Mouse (Mus musculus) lung, embryonic 16.5 days (tissue): Measurements from ENCODE around the gene Pard6b. TPM values are rescaled to one million over a fixed set of nuclear protein-coding genes. Genes with fewer than 3 reads are reported as not detected.

Source experiments
- ATAC-seq: fragments of 200-750 bp; cut with Nextera tagmentation; 2 replicates; pipeline ENCODE4 v1.8.0; 2017; ENCODE audit warnings: low read depth, mild to moderate bottlenecking, moderate library complexity
- H3K27ac ChIP-seq: fragments of 300-500 bp; sonication (generic); 2 replicates; pipeline ENCODE4 v1.5.1; 2014; ENCODE audit warnings: mild to moderate bottlenecking, control low read depth, low read length
- H3K27me3 ChIP-seq: fragments of 300-500 bp; sonication (generic); 2 replicates; pipeline ENCODE4 v1.6.1; 2014; ENCODE audit warnings: low read depth, low read length, mixed read lengths; ENCODE audit not compliant: control insufficient read depth, insufficient read depth
- H3K36me3 ChIP-seq: fragments of 300-500 bp; sonication (generic); 2 replicates; pipeline ENCODE4 v1.6.1; 2014; ENCODE audit warnings: low read length; ENCODE audit not compliant: control insufficient read depth, insufficient read depth
- H3K4me1 ChIP-seq: fragments of 300-500 bp; sonication (generic); replicated peaks from 2 replicates; pipeline ENCODE4 v1.6.1; 2014; ENCODE audit warnings: low read length, mixed read lengths; ENCODE audit not compliant: control insufficient read depth, insufficient read depth
- H3K4me2 ChIP-seq: fragments of 300-500 bp; sonication (generic); 2 replicates; pipeline ENCODE4 v1.6.1; 2014; ENCODE audit warnings: low read depth, low read length, control low read depth
- H3K4me3 ChIP-seq: fragments of 300-500 bp; sonication (generic); 2 replicates; pipeline ENCODE4 v1.5.1; 2014; ENCODE audit warnings: mild to moderate bottlenecking, low read length, control low read depth
- H3K9ac ChIP-seq: fragments of 300-500 bp; sonication (generic); 2 replicates; pipeline ENCODE4 v1.6.1; 2014; ENCODE audit warnings: low read length, control low read depth
- H3K9me3 ChIP-seq: fragments of 300-500 bp; sonication (generic); 2 replicates; pipeline ENCODE4 v1.6.1; 2016; ENCODE audit warnings: low read length; ENCODE audit not compliant: control insufficient read depth
- WGBS: fragments of 180-500 bp; shearing (Covaris S2); extraction: QIAGEN DNeasy Blood & Tissue Kit; methylation state at CpG from one replicate; pipeline ENCODE4 v1.1.7; 2014; 5-methylcytosine and 5-hydroxymethylcytosine counted together
- polyA plus RNA-seq: library from polyadenylated mRNA; unstranded; fragments of >200 nt; fragmentation: Nextera tagmentation; extraction: Ambion mirVana; gene quantifications from 2 replicates; pipeline ENCODE4 v1.2.1, GENCODE M21; 2015

The Pard6b gene
- polyA plus RNA-seq, 1 experiment from 2014 or later = 11.4 TPM

DNA sequence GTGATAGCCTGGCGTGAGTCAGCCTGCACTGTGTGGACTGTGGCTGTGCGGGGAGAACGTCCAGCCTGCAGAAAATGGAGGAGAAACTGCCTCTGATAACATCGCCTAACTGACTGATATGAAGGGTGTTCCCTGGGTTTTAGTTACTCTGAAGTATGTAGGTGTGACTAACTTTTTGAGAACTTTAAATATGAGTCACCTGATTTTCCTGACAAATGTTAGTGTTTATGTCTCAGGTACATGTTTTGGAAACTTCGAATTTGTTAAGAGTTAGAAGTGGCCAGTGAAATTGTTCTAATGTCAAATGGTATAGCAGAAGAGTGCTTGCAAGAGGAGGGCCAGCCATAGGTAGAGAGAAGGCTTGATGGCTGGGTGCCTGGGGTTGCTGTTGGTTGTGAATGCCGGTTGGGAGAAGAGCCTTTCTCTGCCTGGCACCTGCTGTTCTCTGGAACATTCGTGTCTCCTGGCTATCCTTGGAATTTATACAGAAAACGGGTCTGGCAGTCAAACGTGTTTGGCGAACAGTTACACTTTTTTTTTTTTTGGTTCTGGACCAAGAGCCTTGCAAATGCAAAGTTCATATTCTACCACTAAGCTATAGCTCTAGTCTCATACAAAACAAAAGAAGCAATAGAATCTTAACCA lies 4.9 kb downstream of the Pard6b start:
- Histone ChIP-seq H3K27me3 (peaks cover 19% of the 10 kb centered on the region), H3K9ac (no peak overlapping the region), H3K27ac (no peak overlapping the region), H3K36me3 (no peaks in the 10 kb centered on the region), H3K4me2 (no peak overlapping the region), H3K4me3 (no peak overlapping the region), H3K9me3 (no peaks in the 10 kb centered on the region), H3K4me1 (peaks cover 8% of the 10 kb centered on the region; the same call in 1 of the 2 replicates)
- 39% methylated on average over 10 of the region's 10 CpGs for WGBS
- no peak for ATAC-seq

DNA sequence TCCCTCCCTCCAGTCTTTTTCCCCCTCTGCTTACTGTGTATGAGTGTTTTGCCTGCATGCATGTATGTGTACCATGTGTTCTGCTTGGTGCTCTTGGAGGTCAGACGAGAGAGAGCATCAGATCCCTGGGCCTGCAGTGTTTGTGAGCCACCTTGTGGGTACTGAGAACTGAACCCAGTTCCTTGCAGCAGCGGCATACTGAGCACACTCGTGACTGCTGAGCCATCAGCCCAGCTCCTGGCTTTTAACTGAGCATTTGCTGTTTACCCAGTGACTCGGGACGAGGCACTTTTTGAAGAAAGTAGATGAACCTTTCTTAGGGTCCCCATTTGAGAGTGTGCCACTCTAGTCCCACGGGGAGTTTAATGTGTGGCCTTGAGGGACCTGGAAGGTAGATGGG lies 5.5 kb downstream of the Pard6b start:
- no peak overlapping the region for H3K4me2 ChIP-seq
- no peaks in the 10 kb centered on the region for H3K9me3 ChIP-seq
- H3K36me3 ChIP-seq = no peaks in the 10 kb centered on the region
- no peak overlapping the region for H3K4me3 ChIP-seq
- no peak overlapping the region for H3K27ac ChIP-seq
- no peak overlapping the region for H3K9ac ChIP-seq
- peaks cover 14% of the 10 kb centered on the region for H3K27me3 ChIP-seq
- WGBS = 47% methylated on average over 6 of the region's 6 CpGs
- peaks cover 5% of the 10 kb centered on the region; the same call in 1 of the 2 replicates for H3K4me1 ChIP-seq
- ATAC-seq = no peak

DNA sequence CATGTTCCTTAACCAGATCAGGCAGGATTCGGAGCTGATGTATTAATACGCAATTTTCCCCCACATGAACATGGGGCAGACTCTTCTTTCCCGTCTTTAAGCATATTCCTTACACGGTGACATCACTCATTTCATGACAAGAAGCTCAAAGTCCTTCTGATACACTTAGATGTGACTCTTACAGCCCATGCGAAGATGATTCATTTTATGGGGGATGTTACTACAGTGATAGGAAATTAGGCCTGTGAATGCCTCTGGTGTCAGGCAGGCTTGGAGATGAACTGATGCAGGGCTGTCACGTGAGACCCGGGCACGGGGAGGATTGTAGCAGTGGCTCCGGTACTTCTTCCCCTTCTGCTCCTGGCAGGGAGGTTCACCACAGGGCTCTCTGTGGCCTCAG lies 6.0 kb downstream of the Pard6b start:
- Histone ChIP-seq H3K36me3 (no peaks in the 10 kb centered on the region), H3K27ac (no peak overlapping the region), H3K9ac (no peak overlapping the region), H3K4me3 (no peak overlapping the region), H3K27me3 (peaks cover 11% of the 10 kb centered on the region), H3K4me1 (0 out of 2 replicates have a peak, but pooled peaks cover 9% of the 10 kb centered on the region), H3K4me2 (no peak overlapping the region), H3K9me3 (no peaks in the 10 kb centered on the region)
- 76% methylated on average over 9 of the region's 9 CpGs for WGBS
- no peak for ATAC-seq

DNA sequence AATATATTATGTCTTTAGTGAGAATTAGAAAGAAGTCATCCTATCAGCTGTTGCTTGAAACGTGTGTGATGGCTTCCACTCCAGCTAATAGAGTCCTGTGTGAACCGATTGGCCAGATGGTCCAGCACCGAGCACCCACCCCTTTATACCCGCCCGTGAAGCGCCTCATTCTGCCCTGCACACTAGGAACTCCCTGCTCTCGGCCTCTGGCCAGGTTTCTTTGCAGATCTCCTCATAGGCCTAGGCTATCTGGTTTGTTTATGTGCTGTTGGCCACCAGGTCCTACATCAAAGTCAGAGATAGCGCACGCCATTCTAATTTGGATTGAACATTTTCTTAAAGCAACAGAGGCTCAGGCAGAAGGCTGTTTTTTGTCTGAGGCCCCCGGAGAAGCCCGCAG lies 10.8 kb downstream of the Pard6b start:
- Histone ChIP-seq H3K4me1 (peaks cover 13% of the 10 kb centered on the region), H3K27ac (no peak overlapping the region), H3K27me3 (no peaks in the 10 kb centered on the region), H3K9me3 (no peaks in the 10 kb centered on the region), H3K9ac (no peak overlapping the region), H3K4me3 (no peak overlapping the region), H3K36me3 (no peaks in the 10 kb centered on the region), H3K4me2 (no peak overlapping the region)
- 41% methylated on average over 11 of the region's 11 CpGs for WGBS
- no peak for ATAC-seq

DNA sequence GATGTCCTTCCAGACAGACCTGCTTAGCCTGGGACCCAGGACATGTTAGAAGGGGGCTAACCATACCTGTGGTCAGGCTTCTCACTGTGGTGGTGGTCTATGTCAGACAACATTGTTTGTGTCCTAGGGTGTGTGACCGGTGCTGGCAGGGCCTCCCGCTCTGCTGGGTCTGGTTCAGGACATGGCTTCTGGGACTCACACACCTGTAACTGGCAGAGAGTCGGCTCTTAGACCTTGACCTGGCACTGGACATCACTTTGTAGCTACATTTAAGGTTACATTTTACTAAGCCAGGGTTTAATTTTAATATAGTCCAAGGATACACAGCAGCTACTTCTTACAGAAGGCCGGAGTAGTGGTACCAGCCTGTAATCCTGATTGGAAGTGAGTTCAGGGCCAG lies 12.3 kb downstream of the Pard6b start:
- no peaks in the 10 kb centered on the region for H3K9me3 ChIP-seq
- peaks cover 15% of the 10 kb centered on the region for H3K4me1 ChIP-seq
- H3K4me3 ChIP-seq = no peak overlapping the region
- no peaks in the 10 kb centered on the region for H3K36me3 ChIP-seq
- WGBS = 91% methylated on average over 4 of the region's 4 CpGs
- no peak overlapping the region for H3K4me2 ChIP-seq
- no peak overlapping the region for H3K9ac ChIP-seq
- no peaks in the 10 kb centered on the region for H3K27me3 ChIP-seq
- no peak overlapping the region for H3K27ac ChIP-seq
- ATAC-seq = no peak

DNA sequence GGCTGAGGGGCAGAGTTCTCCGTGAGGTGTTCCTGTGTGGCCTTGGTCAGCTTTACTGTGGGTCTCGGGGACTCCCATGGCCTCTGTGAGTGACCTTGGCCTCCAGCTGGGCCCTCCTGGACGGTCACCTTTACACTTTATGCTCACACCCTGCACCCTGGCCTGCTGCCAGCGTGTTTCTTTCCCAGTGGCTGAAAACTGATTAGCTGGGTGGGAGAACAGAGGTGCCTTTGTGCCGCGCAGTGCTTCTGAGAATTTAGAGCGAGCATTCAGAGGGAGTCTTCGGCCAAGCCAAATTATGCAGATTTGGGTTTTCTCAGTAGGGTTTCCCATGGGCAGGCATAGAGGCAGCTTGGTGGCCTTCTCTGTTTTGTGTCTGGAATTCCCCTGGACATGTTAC lies 14.3 kb downstream of the Pard6b start:
- peak overlapping the region; percentile 25; the same call in 1 of the 2 replicates for H3K9ac ChIP-seq
- H3K4me3 ChIP-seq = no peak overlapping the region
- H3K4me2 ChIP-seq = no peak overlapping the region
- H3K27ac ChIP-seq = peak overlapping the region; percentile 82
- H3K36me3 ChIP-seq = no peaks in the 10 kb centered on the region
- ATAC-seq = 0 out of 2 replicates have a peak, but pooled peaks have one; percentile 19
- WGBS = 43% methylated on average over 8 of the region's 8 CpGs
- H3K9me3 ChIP-seq = no peaks in the 10 kb centered on the region
- peaks cover 15% of the 10 kb centered on the region for H3K4me1 ChIP-seq
- H3K27me3 ChIP-seq = no peaks in the 10 kb centered on the region

DNA sequence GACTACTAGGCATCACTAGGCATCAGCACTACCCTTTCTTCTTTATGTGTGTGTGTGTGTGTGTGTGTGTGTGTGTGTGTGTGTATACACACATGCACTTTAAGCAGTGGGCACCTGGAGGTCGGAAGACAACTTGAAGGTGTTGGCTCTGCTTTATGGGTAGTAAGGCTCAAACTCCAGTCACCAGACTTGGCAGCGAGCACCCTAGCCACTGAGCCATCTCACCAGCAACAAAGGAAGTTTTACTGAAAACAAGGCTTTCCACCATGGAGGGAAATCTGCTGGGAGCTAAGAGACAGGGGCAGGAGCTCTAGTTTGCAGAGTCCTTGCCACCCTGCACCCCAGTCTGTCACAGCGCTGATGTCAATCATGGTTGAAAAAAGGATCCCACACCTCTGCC lies 15.7 kb downstream of the Pard6b start:
- Histone ChIP-seq H3K4me1 (peaks cover 15% of the 10 kb centered on the region), H3K27me3 (no peaks in the 10 kb centered on the region), H3K27ac (no peak overlapping the region), H3K9ac (0 out of 2 replicates have a peak overlapping the region, but pooled peaks have one; percentile 16), H3K4me3 (no peak overlapping the region), H3K36me3 (no peaks in the 10 kb centered on the region), H3K9me3 (no peaks in the 10 kb centered on the region), H3K4me2 (no peak overlapping the region)
- WGBS = 73% methylated on average over 3 of the region's 3 CpGs
- ATAC-seq = no peak

DNA sequence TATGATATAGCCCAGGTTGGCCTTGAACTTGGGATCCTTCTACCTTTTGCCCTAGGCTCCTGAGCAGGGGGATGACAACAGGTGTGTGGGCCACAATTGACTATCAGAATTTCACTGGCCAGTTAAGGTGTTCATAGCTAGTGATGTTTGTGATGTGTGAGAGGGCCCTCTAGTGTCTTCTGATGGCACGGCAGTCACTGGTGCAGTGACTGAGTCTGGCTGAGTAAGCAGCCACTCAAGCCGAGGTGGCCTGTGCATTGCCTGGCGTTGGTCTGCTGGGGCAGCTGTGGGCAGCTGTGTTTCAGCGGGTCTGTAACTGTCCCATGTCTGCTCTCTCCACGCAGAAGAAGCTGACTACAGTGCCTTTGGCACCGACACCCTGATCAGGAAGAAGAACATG lies 17.2 kb downstream of the Pard6b start:
- no peak overlapping the region for H3K9ac ChIP-seq
- ATAC-seq = peak; percentile 80
- H3K27me3 ChIP-seq = no peaks in the 10 kb centered on the region
- H3K36me3 ChIP-seq = no peaks in the 10 kb centered on the region
- peak overlapping the region; percentile 25 for H3K4me3 ChIP-seq
- peaks cover 12% of the 10 kb centered on the region for H3K4me1 ChIP-seq
- no peaks in the 10 kb centered on the region for H3K9me3 ChIP-seq
- H3K4me2 ChIP-seq = peak overlapping the region; percentile 36
- H3K27ac ChIP-seq = no peak overlapping the region
- 25% methylated on average over 6 of the region's 6 CpGs for WGBS

DNA sequence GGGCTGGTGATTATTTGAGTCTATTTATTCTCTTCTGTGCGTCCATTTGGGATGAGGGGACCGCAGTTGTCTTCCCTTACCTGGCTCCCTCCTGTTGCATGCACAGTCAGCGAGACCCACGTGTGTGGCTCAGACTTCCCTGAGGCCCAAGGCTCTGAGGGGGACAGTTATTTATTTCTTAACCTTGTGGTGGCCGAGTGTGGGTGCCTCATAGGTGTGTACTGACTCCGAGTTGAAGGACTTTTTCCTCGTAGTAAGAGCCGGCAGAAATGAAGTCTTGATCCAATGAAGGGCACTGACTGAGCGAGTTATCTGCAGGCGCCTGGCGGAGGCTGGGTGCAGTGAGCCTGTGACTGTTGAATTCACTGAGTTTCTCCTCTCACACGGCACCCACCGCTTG lies 19.2 kb downstream of the Pard6b start:
- H3K36me3 ChIP-seq = no peaks in the 10 kb centered on the region
- peaks cover 15% of the 10 kb centered on the region for H3K4me1 ChIP-seq
- no peak overlapping the region for H3K4me3 ChIP-seq
- ATAC-seq = no peak
- WGBS = 69% methylated on average over 13 of the region's 13 CpGs
- H3K4me2 ChIP-seq = no peak overlapping the region
- H3K9ac ChIP-seq = no peak overlapping the region
- H3K27ac ChIP-seq = no peak overlapping the region
- no peaks in the 10 kb centered on the region for H3K9me3 ChIP-seq
- no peaks in the 10 kb centered on the region for H3K27me3 ChIP-seq
